In genomic region chr5:30796125-30796524, GRCm38 (mm10) we compare ENCODE assay signal across 8 mouse cellular contexts. TPM values are rescaled to one million over a fixed set of nuclear protein-coding genes. Genes with fewer than 3 reads are reported as not detected.
DNase-seq lines count a peak whose midpoint lies in the region; ATAC-seq lines count a peak whose summit lies in the region.

No protein-coding gene starts in this region.

- ATAC-seq in embryonic facial prominence, embryonic 11.5 days (replicated peaks; ENCODE audit: insufficient number of reproducible peaks, low FRiP score, low TSS enrichment, low read depth), result peak; percentile 47; the same call in 1 of the 2 replicates
- peak; percentile 47; the same call in 1 of the 2 replicates for ATAC-seq in kidney, embryonic 14.5 days (ENCODE audit: low FRiP score, low TSS enrichment)
- ATAC-seq in stomach, embryonic 15.5 days (ENCODE audit: insufficient read depth, low FRiP score, low read depth), result peak; percentile 48

- no peaks in the 10 kb centered on the region for H3K27me3 ChIP-seq in embryonic facial prominence, embryonic 11.5 days (ENCODE audit: control insufficient read depth, insufficient read depth, low read length)
- H3K27me3 ChIP-seq in kidney, embryonic 14.5 days (ENCODE audit: control insufficient read depth, insufficient read depth, low read length), result no peaks in the 10 kb centered on the region
- H3K27me3 ChIP-seq in stomach, embryonic 15.5 days (replicated peaks), result no peaks in the 10 kb centered on the region

- no peak overlapping the region for H3K9ac ChIP-seq in embryonic facial prominence, embryonic 11.5 days (replicated peaks; ENCODE audit: low read length)
- H3K9ac ChIP-seq in kidney, embryonic 14.5 days (ENCODE audit: low read depth, low read length), result no peak overlapping the region; the same call in 1 of the 2 replicates
- no peak overlapping the region for H3K9ac ChIP-seq in stomach, embryonic 15.5 days

- H3K4me1 ChIP-seq in embryonic facial prominence, embryonic 11.5 days (ENCODE audit: control insufficient read depth, insufficient read depth, low read length), result no peaks in the 10 kb centered on the region
- H3K4me1 ChIP-seq in kidney, embryonic 14.5 days (ENCODE audit: control insufficient read depth, insufficient read depth, low read length), result no peaks in the 10 kb centered on the region
- H3K4me1 ChIP-seq in stomach, embryonic 15.5 days, result no peaks in the 10 kb centered on the region

- DNase-seq in 3134 (ENCODE audit: extremely low read depth, insufficient read length, low spot score) (peak; percentile 46), liver (peak; percentile 83)
- DNase-seq in adrenal gland, postnatal 25 days, result peak; percentile 88
- peak; percentile 85 for DNase-seq in embryonic facial prominence, embryonic 11.5 days (ENCODE audit: low spot score)
- peak; percentile 32 to 49 for DNase-seq in heart, adult 9 months (ENCODE audit: low spot score in 2 of 2)
- DNase-seq in neural tube, embryonic 10.5 days (ENCODE audit: extremely low spot score, low spot score), result peak; percentile 85

- 12% methylated on average over 12 of the region's 12 CpGs for WGBS in embryonic facial prominence, embryonic 11.5 days
- 15% methylated on average over 12 of the region's 12 CpGs for WGBS in kidney, embryonic 14.5 days
- WGBS in stomach, embryonic 15.5 days, result 10% methylated on average over 12 of the region's 12 CpGs

- no peak overlapping the region for H3K27ac ChIP-seq in embryonic facial prominence, embryonic 11.5 days (replicated peaks; ENCODE audit: low read depth, low read length)
- H3K27ac ChIP-seq in kidney, embryonic 14.5 days (ENCODE audit: low read depth, low read length), result no peak overlapping the region
- H3K27ac ChIP-seq in stomach, embryonic 15.5 days, result no peak overlapping the region

- no peak overlapping the region for H3K4me3 ChIP-seq in embryonic facial prominence, embryonic 11.5 days (ENCODE audit: low read depth, low read length)
- H3K4me3 ChIP-seq in kidney, embryonic 14.5 days (ENCODE audit: low read length), result no peak overlapping the region
- no peak overlapping the region for H3K4me3 ChIP-seq in stomach, embryonic 15.5 days (replicated peaks)

- no peak overlapping the region for H3K4me2 ChIP-seq in embryonic facial prominence, embryonic 11.5 days (ENCODE audit: low read depth, low read length)
- no peak overlapping the region for H3K4me2 ChIP-seq in kidney, embryonic 14.5 days (replicated peaks; ENCODE audit: low read depth, low read length)
- no peak overlapping the region for H3K4me2 ChIP-seq in stomach, embryonic 15.5 days

- H3K36me3 ChIP-seq in embryonic facial prominence, embryonic 11.5 days (replicated peaks; ENCODE audit: control insufficient read depth, insufficient read depth, low read depth, low read length), result no peaks in the 10 kb centered on the region
- no peaks in the 10 kb centered on the region for H3K36me3 ChIP-seq in kidney, embryonic 14.5 days (ENCODE audit: control insufficient read depth, insufficient read depth, low read length)
- no peaks in the 10 kb centered on the region for H3K36me3 ChIP-seq in stomach, embryonic 15.5 days

- no peaks in the 10 kb centered on the region for H3K9me3 ChIP-seq in embryonic facial prominence, embryonic 11.5 days (replicated peaks; ENCODE audit: control insufficient read depth, low read length)
- H3K9me3 ChIP-seq in kidney, embryonic 14.5 days (ENCODE audit: control insufficient read depth, low read length), result no peaks in the 10 kb centered on the region
- no peaks in the 10 kb centered on the region for H3K9me3 ChIP-seq in stomach, embryonic 15.5 days

RNA-seq across cellular contexts. Expression of gene Mapre3, which starts 18.3 kb away (rescaled TPM):
- 51.8 and 62.9 TPM in 2 replicates for total RNA-seq in adrenal gland, postnatal 25 days (2021)
- 15.4 and 18.1 TPM in 2 replicates for polyA plus RNA-seq in embryonic facial prominence, embryonic 11.5 days (2014; fragmentation: Nextera tagmentation; extraction: Ambion mirVana)
- 13.6 and 19.3 TPM in 2 replicates for polyA plus RNA-seq in kidney, embryonic 14.5 days (2014; fragmentation: Nextera tagmentation; extraction: Ambion mirVana)
- polyA plus RNA-seq in stomach, embryonic 15.5 days (2015; fragmentation: Nextera tagmentation; extraction: Ambion mirVana), result 19.7 and 21.3 TPM in 2 replicates
